Mouse (Mus musculus): ENCODE measurements around the gene Pkn1. TPM values are rescaled to one million over a fixed set of nuclear protein-coding genes. Genes with fewer than 3 reads are reported as not detected.
A peak's percentile ranks its signal among the peaks of the same experiment; 100 is the strongest.

Pkn1 gene
- polyA plus RNA-seq, 1 experiment from 2014 or later: 33.1 TPM

DNA sequence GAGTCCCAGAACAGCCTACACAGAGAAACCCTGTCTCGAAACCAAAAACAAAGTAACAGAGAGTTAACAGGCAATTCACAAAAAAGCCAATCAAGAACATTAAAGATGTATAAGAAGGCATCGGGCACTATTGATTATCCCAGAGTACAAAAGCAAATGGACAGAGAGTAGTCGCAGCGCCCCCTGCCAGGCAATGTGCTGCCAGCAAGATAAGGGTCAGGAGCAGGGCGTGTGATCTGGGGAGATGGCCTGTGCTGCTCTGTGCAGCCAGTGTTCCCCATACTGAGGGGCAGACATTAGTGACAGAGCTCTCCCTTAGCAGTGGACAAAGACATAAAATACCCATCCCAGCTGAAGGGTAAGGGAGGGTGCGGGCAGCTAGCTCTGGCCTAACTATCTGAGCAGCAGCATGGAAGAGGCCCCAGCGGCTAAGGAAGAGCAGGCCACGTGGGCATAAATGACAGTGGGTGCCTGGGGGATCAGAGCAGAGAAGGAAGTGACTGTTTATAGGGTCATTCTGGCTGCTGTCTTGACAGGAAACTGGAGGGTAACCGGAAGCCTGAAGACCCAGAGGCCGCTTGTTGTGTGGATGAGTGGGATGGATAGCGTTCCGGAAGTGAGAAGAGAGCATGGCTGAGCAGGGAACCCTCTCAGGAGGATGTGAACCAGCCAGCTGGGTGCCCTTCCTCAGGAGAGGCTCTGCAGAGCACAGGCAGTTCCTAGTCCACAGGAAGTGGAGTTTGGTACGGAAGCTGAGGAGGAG, 42.3 kb downstream of the Pkn1 start:
- no peak for ATAC-seq (replicated peaks)
- peaks cover 44% of the 10 kb centered on the region for H3K4me1 ChIP-seq
- 88% methylated on average over 13 of the region's 13 CpGs for WGBS

DNA sequence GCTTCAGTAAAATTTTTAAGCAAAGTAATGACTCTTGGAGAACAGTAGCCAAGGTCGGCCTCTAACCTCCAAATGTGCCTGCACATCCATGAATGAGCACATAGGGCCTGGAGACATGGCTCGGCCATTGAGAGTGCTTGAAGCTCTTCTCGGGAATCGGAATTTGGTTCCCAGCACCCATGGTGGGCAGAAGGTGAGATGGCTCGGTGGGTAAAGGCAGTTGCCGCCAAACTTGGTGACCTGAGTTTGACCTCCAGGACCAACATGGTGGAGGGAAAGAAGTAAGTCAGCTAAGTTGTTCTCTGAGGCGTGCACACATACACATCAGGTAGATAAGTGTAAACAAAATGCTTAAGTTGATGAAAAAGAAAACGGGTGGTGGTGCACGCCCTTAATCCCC, 42.9 kb downstream of the Pkn1 start:
- Histone ChIP-seq H3K27me3 (no peaks in the 10 kb centered on the region), H3K4me1 (peaks cover 41% of the 10 kb centered on the region), H3K4me3 (no peak overlapping the region), H3K27ac (replicated peaks) (no peak overlapping the region), H3K9ac (replicated peaks) (no peak overlapping the region), H3K4me2 (replicated peaks) (no peak overlapping the region), H3K9me3 (no peaks in the 10 kb centered on the region), H3K36me3 (no peaks in the 10 kb centered on the region; the same call in 1 of the 2 replicates)
- 91% methylated on average over 9 of the region's 9 CpGs for WGBS
- no peak for ATAC-seq (replicated peaks)

More for the DNA sequence above, 42.3 kb downstream of the Pkn1 start:
- Histone ChIP-seq H3K27ac (replicated peaks) (no peak overlapping the region), H3K9ac (replicated peaks) (no peak overlapping the region), H3K4me2 (replicated peaks) (no peak overlapping the region), H3K36me3 (no peaks in the 10 kb centered on the region; the same call in 1 of the 2 replicates), H3K27me3 (no peaks in the 10 kb centered on the region), H3K9me3 (no peaks in the 10 kb centered on the region), H3K4me3 (no peak overlapping the region)

DNA sequence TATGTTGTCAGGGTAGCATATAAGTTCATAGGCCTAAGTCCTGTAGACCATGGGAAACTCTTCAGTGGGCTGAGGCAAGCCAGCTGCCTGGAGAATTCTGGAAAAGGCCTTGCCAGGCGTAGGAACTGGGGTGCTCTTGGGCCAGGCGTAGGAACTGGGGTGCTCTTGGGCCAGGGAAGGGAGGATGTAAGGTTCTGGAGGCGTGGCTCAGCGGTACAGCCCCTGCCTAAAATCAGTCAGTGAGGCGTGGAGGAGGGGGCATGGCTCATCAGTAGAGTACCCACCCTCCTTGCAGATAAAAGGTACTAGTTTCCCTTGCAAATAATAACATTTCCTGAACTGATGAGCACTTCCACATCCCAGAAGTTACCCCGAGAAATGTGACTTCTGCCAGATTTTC, 44.3 kb downstream of the Pkn1 start:
- ATAC-seq (replicated peaks): no peak
- no peak overlapping the region for H3K4me3 ChIP-seq
- H3K9ac ChIP-seq (replicated peaks): no peak overlapping the region
- peaks cover 27% of the 10 kb centered on the region for H3K4me1 ChIP-seq
- H3K27ac ChIP-seq (replicated peaks): no peak overlapping the region
- no peaks in the 10 kb centered on the region for H3K27me3 ChIP-seq
- no peak overlapping the region for H3K4me2 ChIP-seq (replicated peaks)
- no peaks in the 10 kb centered on the region; the same call in 1 of the 2 replicates for H3K36me3 ChIP-seq
- no peaks in the 10 kb centered on the region for H3K9me3 ChIP-seq
- 94% methylated on average over 6 of the region's 6 CpGs for WGBS

DNA sequence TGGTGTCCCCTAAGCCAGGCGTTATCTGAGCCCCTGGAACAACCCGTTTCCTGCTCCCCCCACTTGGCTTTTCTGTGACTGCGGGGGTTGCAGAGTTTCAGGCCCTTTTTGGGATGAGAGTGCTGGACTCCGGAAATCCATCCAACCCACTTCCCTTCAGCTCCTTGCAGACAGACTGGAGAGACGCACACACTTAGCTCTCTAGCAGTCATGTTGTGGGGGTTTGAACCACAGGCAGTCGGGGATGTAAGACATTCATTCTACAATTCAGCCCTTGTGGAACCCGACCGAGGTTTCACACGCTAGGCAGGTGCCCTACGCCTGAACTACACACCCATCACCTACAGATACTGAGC, 45.3 kb downstream of the Pkn1 start:
- no peak for ATAC-seq (replicated peaks)
- WGBS: 50% methylated on average over 10 of the region's 10 CpGs
- peak overlapping the region; percentile 71 for H3K4me2 ChIP-seq (replicated peaks)
- H3K4me3 ChIP-seq: peak overlapping the region; percentile 64
- H3K4me1 ChIP-seq: peaks cover 25% of the 10 kb centered on the region
- H3K27me3 ChIP-seq: no peaks in the 10 kb centered on the region
- no peak overlapping the region for H3K27ac ChIP-seq (replicated peaks)
- no peaks in the 10 kb centered on the region for H3K9me3 ChIP-seq
- no peaks in the 10 kb centered on the region; the same call in 1 of the 2 replicates for H3K36me3 ChIP-seq
- peak overlapping the region; percentile 67 for H3K9ac ChIP-seq (replicated peaks)

DNA sequence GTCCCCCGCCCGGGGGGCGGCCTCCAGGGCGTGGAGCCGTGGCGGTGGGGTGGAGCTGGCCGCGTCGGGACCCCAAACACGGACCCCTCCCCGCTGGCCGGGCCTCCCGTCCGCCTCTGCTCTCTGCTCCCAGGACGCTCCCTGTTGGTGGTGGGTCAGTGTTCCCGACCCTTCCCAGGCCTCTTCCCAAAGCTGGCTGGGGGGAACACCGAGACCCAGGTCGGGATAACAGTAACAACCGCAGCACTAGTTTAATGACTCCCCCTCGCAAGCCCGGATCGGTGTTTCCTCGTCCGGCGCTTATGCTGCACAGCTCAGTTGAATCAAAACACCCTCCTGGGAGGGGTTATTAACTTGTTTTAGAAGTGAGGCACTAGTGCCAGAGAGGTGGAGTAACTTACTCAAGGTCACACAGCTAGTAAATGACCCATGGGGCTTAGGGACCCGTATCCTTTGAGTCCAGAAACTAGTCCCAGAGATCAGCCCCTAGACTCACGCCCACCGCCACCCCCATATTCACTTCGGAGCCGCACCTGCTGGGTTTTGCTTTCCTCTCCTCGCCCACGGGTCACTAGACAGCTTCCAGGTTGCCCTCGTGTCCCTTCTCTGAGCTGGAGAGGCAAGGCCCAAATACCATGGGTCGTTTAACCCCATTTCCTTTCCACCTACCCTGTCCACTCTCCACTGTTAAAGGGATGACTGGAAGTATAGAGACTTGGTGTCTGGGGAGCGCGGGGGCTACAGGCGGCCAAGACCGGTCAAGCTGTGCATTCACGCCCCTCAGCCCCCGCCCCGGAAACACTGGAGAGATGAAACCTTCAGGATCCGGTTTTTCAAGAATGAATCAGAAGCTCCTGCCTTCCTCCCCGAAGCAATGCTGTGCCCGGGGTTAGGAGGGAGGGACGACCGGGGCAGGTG, 46.0 kb downstream of the Pkn1 start:
- no peaks in the 10 kb centered on the region for H3K27me3 ChIP-seq
- H3K36me3 ChIP-seq: no peaks in the 10 kb centered on the region; the same call in 1 of the 2 replicates
- peak overlapping the region; percentile 64 for H3K4me3 ChIP-seq
- peak overlapping the region; percentile 67 for H3K9ac ChIP-seq (replicated peaks)
- no peaks in the 10 kb centered on the region for H3K9me3 ChIP-seq
- H3K4me1 ChIP-seq: peaks cover 25% of the 10 kb centered on the region
- peak overlapping the region; percentile 38 for H3K27ac ChIP-seq (replicated peaks)
- ATAC-seq (replicated peaks): no peak; the same call in 1 of the 2 replicates
- H3K4me2 ChIP-seq (replicated peaks): peak overlapping the region; percentile 71
- 3% methylated on average over 46 of the region's 46 CpGs for whole genome bisulfite sequencing

DNA sequence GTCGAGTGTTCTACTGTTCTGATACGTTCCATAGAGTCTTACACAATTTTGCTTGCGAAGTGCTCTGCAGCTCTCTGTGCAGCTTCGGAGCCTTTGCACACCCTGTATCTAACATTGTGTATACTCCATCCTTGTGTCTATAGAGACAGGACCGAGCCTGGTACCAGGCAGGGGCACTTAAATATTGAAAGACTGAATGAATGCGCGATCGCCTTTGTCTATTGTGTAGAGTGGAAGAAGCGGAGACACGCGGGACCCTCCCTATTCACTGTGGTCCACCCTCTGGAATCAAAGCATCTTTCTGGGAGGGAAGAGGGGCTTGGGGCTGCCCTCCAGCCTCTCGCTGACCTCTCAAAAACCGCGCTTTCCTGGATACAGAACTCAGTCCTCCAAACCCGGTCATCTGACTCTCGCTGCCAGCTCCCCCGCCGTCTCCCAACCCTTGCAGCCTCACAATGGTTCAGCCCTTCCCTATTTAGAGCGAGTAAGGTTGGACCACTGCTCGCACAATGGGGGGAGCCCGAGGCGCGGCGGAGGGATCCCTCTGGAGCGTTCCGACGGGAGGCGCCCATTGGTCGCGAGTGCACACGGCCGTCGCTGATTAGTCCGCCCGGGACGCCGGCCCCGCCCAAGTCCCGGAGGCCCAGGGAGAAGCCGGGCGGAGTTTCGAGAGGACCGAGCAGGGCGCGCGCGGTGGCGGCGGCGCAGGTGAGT, 46.8 kb downstream of the Pkn1 start, which contains the start of gene Gipc1:
Gene Gipc1, plus strand, starts transcription at position 648 of the 714 bp plus-strand sequence.
- peak; percentile 98 for ATAC-seq (replicated peaks)
- Histone ChIP-seq H3K4me1 (peaks cover 25% of the 10 kb centered on the region), H3K36me3 (no peaks in the 10 kb centered on the region), H3K27ac (replicated peaks) (peak within 1 kb of the TSS; percentile 95), H3K4me3 (peak within 1 kb of the TSS; percentile 64), H3K4me2 (replicated peaks) (peak within 1 kb of the TSS; percentile 71), H3K9ac (replicated peaks) (peak within 1 kb of the TSS; percentile 86), H3K27me3 (no peaks in the 10 kb centered on the region), H3K9me3 (no peaks in the 10 kb centered on the region)
- 3% methylated on average over 50 of the region's 50 CpGs for WGBS

DNA sequence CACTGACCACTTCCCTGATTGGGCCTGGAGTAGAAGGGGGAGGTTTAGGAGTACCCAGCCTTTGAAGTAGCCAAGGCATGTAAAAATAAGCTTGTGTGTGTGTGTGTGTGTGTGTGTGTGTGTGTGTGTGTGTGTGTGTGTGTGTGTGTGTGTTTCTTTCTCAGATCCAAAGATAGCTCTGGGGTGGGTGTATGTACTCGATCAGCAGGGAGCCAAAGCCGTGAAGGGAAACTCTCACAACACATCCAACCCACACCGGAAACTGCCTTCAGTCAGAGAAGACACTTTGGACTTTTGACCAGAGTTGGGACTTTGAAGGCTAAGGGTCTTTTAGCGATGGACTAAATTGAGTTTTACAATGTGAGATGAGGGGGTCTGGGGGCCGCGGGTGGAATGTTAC, 49.3 kb downstream of the Pkn1 start:
- H3K27ac ChIP-seq (replicated peaks): no peak overlapping the region
- H3K27me3 ChIP-seq: no peaks in the 10 kb centered on the region
- WGBS: 96% methylated on average over 6 of the region's 6 CpGs
- no peaks in the 10 kb centered on the region for H3K36me3 ChIP-seq
- no peak overlapping the region for H3K4me3 ChIP-seq
- H3K4me2 ChIP-seq (replicated peaks): no peak overlapping the region
- no peaks in the 10 kb centered on the region for H3K9me3 ChIP-seq
- no peak for ATAC-seq (replicated peaks)
- H3K9ac ChIP-seq (replicated peaks): no peak overlapping the region
- H3K4me1 ChIP-seq: peaks cover 19% of the 10 kb centered on the region

DNA sequence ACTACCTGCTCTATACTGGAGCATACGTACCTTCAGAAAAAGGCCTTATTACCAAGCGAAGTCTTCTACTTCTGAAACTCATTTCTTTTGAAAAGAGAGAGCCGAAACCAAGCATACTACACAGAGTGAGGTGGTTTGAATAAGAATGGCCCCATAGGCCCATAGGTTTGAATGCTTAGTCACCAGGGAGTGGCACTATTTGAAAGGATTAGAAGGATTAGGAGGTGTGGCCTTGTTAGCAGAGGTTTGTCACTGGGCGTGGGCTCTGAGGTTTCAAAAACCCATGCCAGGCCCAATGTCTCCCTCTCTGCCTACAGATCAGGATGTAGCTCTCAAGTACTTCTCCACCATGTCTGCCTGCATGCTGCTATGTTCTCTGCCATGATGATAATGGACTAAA, 50.9 kb downstream of the Pkn1 start:
- H3K27me3 ChIP-seq: no peaks in the 10 kb centered on the region
- WGBS: 91% methylated on average over 4 of the region's 4 CpGs
- no peaks in the 10 kb centered on the region for H3K36me3 ChIP-seq
- no peak for ATAC-seq (replicated peaks)
- H3K27ac ChIP-seq (replicated peaks): no peak overlapping the region
- H3K4me2 ChIP-seq (replicated peaks): no peak overlapping the region
- H3K4me1 ChIP-seq: peaks cover 6% of the 10 kb centered on the region
- no peaks in the 10 kb centered on the region for H3K9me3 ChIP-seq
- H3K9ac ChIP-seq (replicated peaks): no peak overlapping the region
- H3K4me3 ChIP-seq: no peak overlapping the region

DNA sequence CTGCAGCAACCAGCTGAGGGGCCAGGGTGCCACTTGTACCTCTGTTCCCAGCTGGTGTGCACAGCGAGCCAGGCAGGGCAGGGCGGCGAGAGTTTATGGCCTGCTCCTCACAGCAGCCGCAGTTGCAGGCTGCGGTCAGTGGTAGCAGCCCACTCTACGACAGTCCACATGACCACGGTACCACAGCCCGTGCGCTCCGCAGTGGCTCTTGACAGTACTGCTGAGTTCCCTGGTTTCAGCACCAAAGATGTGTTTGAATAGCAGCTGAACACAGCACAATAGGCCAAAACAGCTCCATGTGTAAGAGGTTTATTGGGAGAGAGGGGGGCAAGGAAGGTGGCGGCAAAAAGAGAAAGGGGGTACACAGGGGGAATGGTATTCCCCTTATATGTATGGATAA, 51.5 kb downstream of the Pkn1 start:
- no peak overlapping the region for H3K27ac ChIP-seq (replicated peaks)
- no peak overlapping the region for H3K4me2 ChIP-seq (replicated peaks)
- H3K36me3 ChIP-seq: no peaks in the 10 kb centered on the region
- H3K27me3 ChIP-seq: no peaks in the 10 kb centered on the region
- no peak overlapping the region for H3K9ac ChIP-seq (replicated peaks)
- H3K4me1 ChIP-seq: peaks cover 4% of the 10 kb centered on the region; the same call in 1 of the 2 replicates
- ATAC-seq (replicated peaks): no peak
- no peaks in the 10 kb centered on the region for H3K9me3 ChIP-seq
- WGBS: 97% methylated on average over 11 of the region's 11 CpGs
- H3K4me3 ChIP-seq: no peak overlapping the region

DNA sequence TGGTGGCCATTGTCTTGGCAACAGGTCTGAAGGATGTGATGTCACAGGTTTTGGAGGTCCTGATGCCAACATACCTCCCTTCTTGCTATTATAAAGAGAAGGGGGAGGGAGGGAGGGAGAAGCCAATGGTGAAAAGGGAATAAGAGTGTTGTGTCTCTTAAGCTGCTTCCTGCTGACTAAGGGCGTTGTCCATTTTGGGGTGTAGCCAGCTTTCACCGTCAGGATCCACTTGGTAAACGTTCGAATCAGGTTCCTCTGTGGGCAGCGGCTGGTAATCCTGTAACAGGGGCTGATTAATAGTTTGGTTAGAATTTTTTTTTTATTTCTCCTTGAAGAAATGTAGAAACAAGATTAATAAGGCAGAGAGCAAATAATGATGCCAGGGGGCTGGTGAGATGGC, 59.3 kb downstream of the Pkn1 start:
- H3K27me3 ChIP-seq: no peaks in the 10 kb centered on the region
- H3K9me3 ChIP-seq: 0 out of 2 replicates have a peak, but pooled peaks cover 4% of the 10 kb centered on the region
- H3K27ac ChIP-seq (replicated peaks): no peak overlapping the region
- no peak for ATAC-seq (replicated peaks)
- no peak overlapping the region for H3K4me2 ChIP-seq (replicated peaks)
- H3K4me1 ChIP-seq: no peaks in the 10 kb centered on the region
- no peaks in the 10 kb centered on the region for H3K36me3 ChIP-seq
- H3K4me3 ChIP-seq: no peak overlapping the region
- H3K9ac ChIP-seq (replicated peaks): no peak overlapping the region
- 64% methylated on average over 5 of the region's 5 CpGs for WGBS

DNA sequence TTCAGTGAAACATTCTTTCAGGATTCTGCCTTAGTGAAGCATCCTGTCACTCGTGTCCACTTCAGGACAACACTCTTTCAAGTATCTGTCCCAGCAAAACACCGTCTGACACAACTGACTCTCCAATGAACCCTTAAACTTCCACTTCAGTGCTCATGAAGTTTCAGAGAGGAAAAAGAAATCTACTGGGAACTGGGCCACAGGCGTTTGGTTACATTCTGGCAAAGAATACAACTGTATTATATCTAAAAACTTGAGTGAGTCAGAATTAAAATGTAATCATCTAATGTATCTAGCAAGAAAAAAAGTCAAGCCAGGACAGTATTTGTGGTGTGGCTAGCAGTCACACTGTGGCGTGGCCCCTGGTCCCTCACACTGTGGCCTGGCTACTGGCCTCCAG, 60.1 kb downstream of the Pkn1 start:
- H3K4me3 ChIP-seq: no peak overlapping the region
- H3K27ac ChIP-seq (replicated peaks): no peak overlapping the region
- no peaks in the 10 kb centered on the region for H3K4me1 ChIP-seq
- 0 out of 2 replicates have a peak, but pooled peaks cover 4% of the 10 kb centered on the region for H3K9me3 ChIP-seq
- WGBS: 69% methylated on average over 4 of the region's 4 CpGs
- no peaks in the 10 kb centered on the region for H3K27me3 ChIP-seq
- H3K36me3 ChIP-seq: no peaks in the 10 kb centered on the region
- no peak for ATAC-seq (replicated peaks)
- H3K9ac ChIP-seq (replicated peaks): no peak overlapping the region
- H3K4me2 ChIP-seq (replicated peaks): no peak overlapping the region
